Mouse (Mus musculus) G1E (cell line): Measurements from ENCODE around the gene Chd8.

Experiments
- CTCF ChIP-seq: IDR thresholded peaks from 2 replicates; pipeline ENCODE4 v1.5.1; 2012; ENCODE audit warnings: low read depth, low read length, inconsistent platforms, mixed read lengths
- GATA2 ChIP-seq: IDR thresholded peaks from 2 replicates; pipeline ENCODE4 v1.6.1; 2012; ENCODE audit warnings: low read depth, low read length, inconsistent platforms, borderline replicate concordance

DNA sequence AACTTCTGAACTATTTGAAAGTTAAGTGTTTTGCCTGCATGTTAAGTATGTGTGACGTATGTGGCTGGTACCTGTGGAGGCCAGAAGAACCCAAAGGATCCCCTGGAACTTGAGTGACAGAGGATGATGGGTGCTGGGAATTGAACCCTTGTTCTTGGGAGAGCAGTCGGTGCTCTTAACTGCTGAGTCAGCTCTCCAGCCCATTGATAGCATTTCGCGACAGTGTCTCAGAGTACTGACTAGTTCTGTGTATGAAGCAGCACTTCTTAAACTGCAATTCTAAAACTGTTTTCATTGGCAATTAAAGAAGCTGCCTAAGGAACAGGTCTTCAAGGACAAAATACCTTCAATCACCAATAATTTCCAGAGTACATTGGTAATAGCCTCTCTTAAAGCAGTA lies 19.6 kb upstream of the Chd8 start:
- TF ChIP-seq CTCF (no peak), GATA2 (no peak)
